Mouse (Mus musculus) midbrain, embryonic 14.5 days (tissue): ENCODE measurements at regions not wholly inside any gene's neighbourhood (a gene's known extent, or its start where the extent isn't known, plus 50 kb on each side); places are given as distances from the start of the nearest gene placed in this dataset.

Experiments used
- ATAC-seq: fragments of 200-750 bp; cut with Nextera tagmentation; 2 replicates; pipeline ENCODE4 v1.8.0; 2017; ENCODE audit warnings: moderate number of reproducible peaks, moderate library complexity; ENCODE audit not compliant: low FRiP score, low TSS enrichment
- DNase-seq: peaks from one replicate; pipeline ENCODE4 v3.0.0-alpha.2; 2015
- H3K27ac ChIP-seq: fragments of 300-500 bp; sonication (generic); replicated peaks from 2 replicates; pipeline ENCODE4 v1.5.1; 2014; ENCODE audit warnings: mild to moderate bottlenecking, low read depth, low read length, moderate library complexity
- H3K27me3 ChIP-seq: fragments of 300-500 bp; sonication (generic); 2 replicates; pipeline ENCODE4 v1.6.1; 2014; ENCODE audit warnings: low read length, control low read depth, mixed read lengths; ENCODE audit not compliant: control insufficient read depth, insufficient read depth
- H3K36me3 ChIP-seq: fragments of 300-500 bp; sonication (generic); 2 replicates; pipeline ENCODE4 v1.6.1; 2014; ENCODE audit warnings: low read length, control low read depth; ENCODE audit not compliant: control insufficient read depth, insufficient read depth
- H3K4me1 ChIP-seq: fragments of 300-500 bp; sonication (generic); 2 replicates; pipeline ENCODE4 v1.6.1; 2014; ENCODE audit warnings: mild to moderate bottlenecking, antibody characterized with exemption, low read length, control low read depth; ENCODE audit not compliant: control insufficient read depth, insufficient read depth
- H3K4me2 ChIP-seq: fragments of 300-500 bp; sonication (generic); 2 replicates; pipeline ENCODE4 v1.6.1; 2014; ENCODE audit warnings: mild to moderate bottlenecking, low read length, moderate library complexity
- H3K4me3 ChIP-seq: fragments of 300-500 bp; sonication (generic); replicated peaks from 2 replicates; pipeline ENCODE4 v1.5.1; 2014; ENCODE audit warnings: low read depth, low read length
- H3K9ac ChIP-seq: fragments of 300-500 bp; sonication (generic); replicated peaks from 2 replicates; pipeline ENCODE4 v1.6.1; 2014; ENCODE audit warnings: mild to moderate bottlenecking, low read length, moderate library complexity
- H3K9me3 ChIP-seq: fragments of 300-500 bp; sonication (generic); 2 replicates; pipeline ENCODE4 v1.6.1; 2016; ENCODE audit warnings: low read length, control low read depth, mixed read lengths; ENCODE audit not compliant: control insufficient read depth
- WGBS: fragments of 180-500 bp; shearing (Covaris S2); extraction: QIAGEN DNeasy Blood & Tissue Kit; methylation state at CpG from one replicate; pipeline ENCODE4 v1.1.7; 2014; 5-methylcytosine and 5-hydroxymethylcytosine counted together

- Histone ChIP-seq H3K4me1 (no peaks in the 10 kb centered on the region), H3K27me3 (no peaks in the 10 kb centered on the region), H3K36me3 (no peaks in the 10 kb centered on the region), H3K4me2 (no peak overlapping the region), H3K4me3 (no peak overlapping the region), H3K9ac (no peak overlapping the region), H3K27ac (no peak overlapping the region), H3K9me3 (no peaks in the 10 kb centered on the region)
- DNase-seq (peak; percentile 72), ATAC-seq (no peak; the same call in 1 of the 2 replicates)
- 14% methylated on average over 4 of the region's 4 CpGs for WGBS
Measured at GRCm38 (mm10) chr11:92405818-92406217, 692.0 kb upstream of the Car10 start.

- no peaks in the 10 kb centered on the region for H3K36me3 ChIP-seq
- ATAC-seq: no peak
- no peaks in the 10 kb centered on the region for H3K27me3 ChIP-seq
- H3K9me3 ChIP-seq: no peaks in the 10 kb centered on the region
- WGBS: 48% methylated on average over 2 of the region's 2 CpGs
- no peak overlapping the region for H3K27ac ChIP-seq
- no peaks in the 10 kb centered on the region for H3K4me1 ChIP-seq
- H3K4me2 ChIP-seq: no peak overlapping the region
- no peak overlapping the region for H3K9ac ChIP-seq
- H3K4me3 ChIP-seq: no peak overlapping the region
- no peak for DNase-seq
Measured at GRCm38 (mm10) chr11:92451372-92451771, 646.5 kb upstream of the Car10 start.

- Histone ChIP-seq H3K36me3 (no peaks in the 10 kb centered on the region), H3K4me2 (no peak overlapping the region), H3K4me1 (no peaks in the 10 kb centered on the region), H3K4me3 (no peak overlapping the region), H3K9me3 (no peaks in the 10 kb centered on the region), H3K27ac (no peak overlapping the region), H3K27me3 (no peaks in the 10 kb centered on the region), H3K9ac (no peak overlapping the region)
- no peak for ATAC-seq
- no peak for DNase-seq
- 95% methylated on average over 2 of the region's 2 CpGs for whole genome bisulfite sequencing
Measured at GRCm38 (mm10) chr11:92495291-92495690, 602.5 kb upstream of the Car10 start.
